Mouse (Mus musculus): ENCODE measurements around the gene Eef1e1.
"Not testable (repeated sequence)": the region's sequence is repeated elsewhere in the genome, so short reads cannot be mapped to it uniquely, and the experiment has no call there.

Eef1e1 gene

GRCm38 (mm10) chr13:38658528-38659280 is at the start of gene Eef1e1:
Eef1e1 (minus strand) TSS chr13:38659058.
- in situ Hi-C loops (cut with MseI, MboI) = no loop called here

DNA sequence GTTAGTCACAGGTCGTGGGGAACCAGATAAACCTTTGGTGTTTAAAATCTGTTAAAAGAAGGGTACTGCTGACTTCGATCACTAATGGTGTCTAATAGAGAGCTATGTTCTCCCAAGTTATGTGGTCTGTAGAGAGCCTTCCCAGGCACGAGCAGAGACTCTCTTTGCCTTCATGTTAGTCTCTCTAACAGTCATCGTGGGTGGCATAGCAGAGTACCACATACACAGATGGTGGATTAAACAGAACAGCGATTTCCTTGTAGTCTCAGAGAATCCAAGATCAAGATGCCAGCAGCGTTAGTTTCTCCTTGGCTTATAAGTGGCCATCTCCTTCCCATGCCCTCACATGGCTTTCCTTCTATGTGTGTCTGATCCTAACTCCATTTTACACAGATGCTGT is 32.0 kb upstream of the Eef1e1 start:
- in situ Hi-C loops (cut with MseI, MboI) = loop anchor here (25.0 kb wide), 1 partner anchor 296 kb away; no protein-coding TSS in a partner anchor

DNA sequence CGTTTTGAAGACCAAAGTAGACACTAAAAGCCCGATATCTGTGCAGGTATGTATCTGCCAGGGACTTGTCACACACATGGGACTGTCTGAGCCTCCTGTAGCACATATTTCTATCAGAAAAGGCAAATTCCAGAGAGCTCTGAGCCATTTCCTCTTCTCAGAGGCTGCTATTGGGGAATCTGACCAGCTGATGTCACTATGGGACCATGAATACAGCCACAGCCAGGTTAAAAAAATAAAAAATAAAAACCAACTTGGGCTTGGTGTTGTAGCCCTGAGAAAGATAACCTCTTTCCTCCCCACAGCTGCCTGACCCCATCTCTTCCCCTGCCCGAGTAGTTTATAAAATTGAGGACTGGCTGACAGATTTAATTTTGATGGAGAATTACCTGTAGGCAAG is 31.2 kb upstream of the Eef1e1 start:
- in situ Hi-C loops (cut with MseI, MboI) = loop anchor here (25.0 kb wide), 1 partner anchor 297 kb away; no protein-coding TSS in a partner anchor

GRCm38 (mm10) chr13:38688761-38689160 is 29.9 kb upstream of the Eef1e1 start:
- in situ Hi-C loops (cut with MseI, MboI) = loop anchor here (25.0 kb wide), 1 partner anchor 299 kb away; no protein-coding TSS in a partner anchor

DNA sequence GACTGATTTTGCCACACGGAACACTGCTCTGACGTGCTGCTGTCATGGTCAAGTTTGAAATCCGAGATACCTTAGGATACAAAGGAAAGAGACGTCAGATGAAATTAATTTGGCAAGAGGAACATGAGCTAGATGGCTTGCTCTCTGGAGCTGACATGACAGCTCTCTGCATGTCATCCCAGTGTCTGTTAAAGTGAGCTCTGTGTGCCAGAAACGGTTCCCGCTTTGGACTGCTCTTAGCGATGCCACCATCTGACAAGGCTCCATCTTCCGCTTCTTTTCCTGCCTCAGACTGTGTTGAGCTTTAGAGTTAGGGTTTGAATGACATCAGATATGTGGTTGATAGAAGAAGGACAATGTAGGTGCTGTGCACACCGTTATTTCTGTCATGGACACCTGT is 13.5 kb upstream of the Eef1e1 start:
- in situ Hi-C loops (cut with MseI, MboI) = no loop called here

GRCm38 (mm10) chr13:38671451-38671850 is 12.6 kb upstream of the Eef1e1 start:
- in situ Hi-C loops (cut with MseI, MboI) = not testable (repeated sequence)

- in situ Hi-C loops (cut with MseI, MboI) = no loop called here
Measured at GRCm38 (mm10) chr13:38670051-38670450, 11.2 kb upstream of the Eef1e1 start.

DNA sequence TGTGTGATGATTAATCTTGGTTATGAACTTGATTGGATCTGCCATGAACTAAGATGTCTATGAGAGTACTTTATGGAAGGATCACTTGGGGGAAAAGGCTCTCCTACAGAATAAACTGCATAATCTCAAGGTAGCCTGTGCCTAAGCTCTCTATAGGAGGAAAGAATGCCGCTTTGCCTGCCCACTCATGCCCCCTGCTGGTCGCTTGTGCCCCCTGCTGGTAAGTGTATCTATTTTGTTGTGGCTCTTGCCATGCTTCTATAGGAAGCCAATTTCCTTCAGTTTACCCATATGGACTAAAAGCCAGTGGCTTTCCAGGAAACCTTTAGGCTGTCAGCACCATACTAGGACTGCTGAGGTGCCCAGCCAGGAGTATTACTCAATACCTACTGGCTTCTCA is 9.7 kb upstream of the Eef1e1 start:
- in situ Hi-C loops (cut with MseI, MboI) = no loop called here

DNA sequence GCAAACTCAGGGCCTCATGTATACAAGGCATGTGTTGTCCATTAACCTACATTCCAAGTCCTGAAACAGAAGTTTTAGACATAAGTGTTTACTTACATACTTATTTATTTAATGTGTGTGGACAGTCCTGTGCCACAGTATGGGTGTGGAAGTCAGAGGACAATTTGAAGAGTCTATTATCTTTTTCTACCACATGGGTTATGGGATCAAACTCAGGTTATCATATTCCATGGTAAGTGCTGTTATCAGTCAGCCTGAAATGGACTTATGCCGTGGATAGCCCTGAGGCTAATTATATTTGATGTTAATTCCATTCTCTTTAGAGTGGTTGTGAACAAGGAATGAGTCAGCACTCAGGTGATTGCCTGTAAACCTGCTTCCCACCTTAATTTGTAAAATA is 5.9 kb upstream of the Eef1e1 start:
- in situ Hi-C loops (cut with MseI, MboI) = no loop called here

GRCm38 (mm10) chr13:38659524-38660136 is 772 bp upstream of the Eef1e1 start:
- in situ Hi-C loops (cut with MseI, MboI) = no loop called here

DNA sequence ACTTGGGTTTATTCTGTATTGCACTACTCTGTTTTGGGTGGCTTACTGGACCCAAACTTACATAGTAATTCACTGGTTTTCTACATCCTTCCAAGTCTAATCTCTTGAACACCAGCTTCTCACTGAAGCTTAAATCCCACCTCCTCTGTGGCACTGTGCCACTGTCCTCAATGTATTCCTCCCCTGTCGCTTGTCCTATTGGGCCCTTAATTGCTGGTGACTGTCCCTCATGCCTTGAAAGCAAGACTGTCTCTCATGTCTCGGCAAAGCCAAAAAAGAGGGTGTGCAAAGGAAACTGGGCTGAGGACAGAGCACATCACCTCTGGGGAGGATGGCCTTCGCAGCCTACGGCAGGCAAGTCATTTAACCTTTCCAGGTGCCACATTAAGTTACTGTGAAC is 993 bp downstream of the Eef1e1 start:
- in situ Hi-C loops (cut with MseI, MboI) = no loop called here

GRCm38 (mm10) chr13:38650292-38650691 is 8.6 kb downstream of the Eef1e1 start:
- in situ Hi-C loops (cut with MseI, MboI) = no loop called here

DNA sequence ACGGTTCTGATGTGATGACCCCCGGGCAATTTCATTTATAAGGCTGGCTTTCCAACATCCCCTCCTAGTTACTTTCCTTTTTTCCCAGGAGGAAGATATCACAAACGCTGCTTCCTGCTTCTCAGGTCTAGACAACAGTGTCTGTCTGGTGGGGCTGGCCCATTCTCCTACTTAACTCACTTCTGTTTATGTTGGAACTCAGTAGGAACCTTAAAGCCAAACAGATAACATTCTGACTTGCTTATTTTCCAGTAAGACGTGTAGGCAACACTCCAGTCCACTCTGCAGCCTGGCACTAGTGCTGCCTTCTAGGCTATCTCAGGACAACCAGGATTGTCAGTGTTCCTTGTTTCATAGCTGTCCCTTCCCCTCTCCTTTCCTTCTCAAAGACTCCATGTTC is 9.8 kb downstream of the Eef1e1 start:
- in situ Hi-C loops (cut with MseI, MboI) = no loop called here

DNA sequence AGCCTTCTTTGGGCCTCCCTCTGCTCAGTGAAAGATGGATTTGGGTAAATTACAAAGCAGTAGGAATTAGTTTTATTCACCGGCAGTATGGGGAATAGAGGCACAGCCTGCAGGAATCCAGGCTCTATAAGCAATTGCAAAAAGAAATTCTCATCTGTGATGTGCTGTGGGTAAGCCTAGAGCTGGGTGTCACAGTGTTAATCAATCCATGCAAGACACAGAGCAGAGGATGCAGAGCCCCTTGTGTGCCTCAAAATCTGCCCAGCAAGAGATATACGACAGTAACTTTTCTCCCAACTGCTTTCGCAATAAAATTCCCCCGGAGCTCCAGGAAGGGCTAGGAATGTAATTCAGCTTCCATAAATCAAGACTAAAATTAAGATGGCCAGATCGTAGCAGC is 17.4 kb downstream of the Eef1e1 start:
- in situ Hi-C loops (cut with MseI, MboI) = no loop called here

DNA sequence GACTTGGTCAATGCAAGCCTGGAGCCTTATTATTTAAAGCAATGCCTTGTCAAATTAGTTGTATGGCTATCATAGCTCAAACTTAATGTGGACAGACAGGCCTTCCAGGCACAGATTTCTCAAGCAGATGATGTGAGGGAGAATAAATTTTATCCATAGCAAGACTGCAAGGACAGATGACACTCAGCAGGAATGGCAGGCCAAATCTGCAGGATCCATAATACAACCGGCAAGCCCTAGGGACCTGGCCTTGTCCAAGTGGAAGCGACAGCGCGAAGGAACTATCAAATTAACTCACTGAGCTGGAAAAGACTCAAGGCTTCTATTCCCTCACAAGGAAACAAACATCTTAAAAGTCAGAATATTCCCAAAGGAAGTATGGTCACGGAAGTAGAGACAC is 17.9 kb downstream of the Eef1e1 start:
- in situ Hi-C loops (cut with MseI, MboI) = no loop called here

DNA sequence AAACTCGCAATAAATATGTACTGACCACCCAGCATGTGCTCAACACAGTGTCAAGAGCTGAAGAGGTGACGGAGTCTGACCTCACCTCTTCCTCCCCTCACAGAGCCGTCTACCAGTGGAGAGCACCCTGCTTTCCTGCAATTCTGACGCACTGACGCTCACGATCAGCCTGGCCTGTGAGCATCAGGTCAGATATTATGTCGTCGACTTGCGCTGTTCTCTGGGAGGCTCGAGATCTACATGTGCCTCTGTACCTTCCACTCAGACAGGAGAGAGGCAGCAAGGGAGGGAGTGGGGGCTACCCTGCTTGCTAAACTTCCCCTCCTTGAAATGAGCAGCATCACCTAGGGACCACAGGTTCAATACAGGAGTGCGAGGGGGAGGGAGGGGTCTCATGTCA is 20.2 kb downstream of the Eef1e1 start:
- in situ Hi-C loops (cut with MseI, MboI) = no loop called here

- in situ Hi-C loops (cut with MseI, MboI) = no loop called here
Measured at GRCm38 (mm10) chr13:38634800-38635269, 24.0 kb downstream of the Eef1e1 start, which contains the start of gene Bloc1s5. Bloc1s5 (minus strand) TSS chr13:38635109.

GRCm38 (mm10) chr13:38634256-38634799 is 24.5 kb downstream of the Eef1e1 start:
- in situ Hi-C loops (cut with MseI, MboI) = no loop called here

- in situ Hi-C loops (cut with MseI, MboI) = no loop called here
Measured at GRCm38 (mm10) chr13:38633287-38634000, 25.4 kb downstream of the Eef1e1 start.

GRCm38 (mm10) chr13:38632556-38632955 is 26.3 kb downstream of the Eef1e1 start:
- in situ Hi-C loops (cut with MseI, MboI) = no loop called here

DNA sequence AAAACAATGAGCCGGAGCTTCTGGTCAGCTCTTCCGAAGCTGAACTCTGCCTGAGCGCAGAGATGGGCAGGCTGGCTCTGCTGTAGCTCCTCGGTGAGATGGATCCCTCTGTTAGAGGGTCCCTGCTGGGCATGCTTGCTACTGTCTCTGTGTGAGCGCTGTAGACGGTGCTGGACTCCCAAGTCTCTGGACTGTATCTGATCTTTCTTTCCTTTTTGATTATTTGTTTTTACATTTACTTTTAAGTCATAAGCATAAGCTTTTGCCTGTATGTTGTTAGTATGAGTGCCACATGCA is 32.7 kb downstream of the Eef1e1 start:
- in situ Hi-C loops (cut with MseI, MboI) = no loop called here

GRCm38 (mm10) chr13:38625492-38626228 is 33.2 kb downstream of the Eef1e1 start:
- in situ Hi-C loops (cut with MseI, MboI) = no loop called here
